Mouse (Mus musculus) layer of hippocampus, adult 9-11 months (tissue): Measurements from ENCODE around the gene Rps6kc1.
A peak's percentile ranks its signal among the peaks of the same experiment; 100 is the strongest.

Experiments used
- DNase-seq: peaks from one replicate; pipeline ENCODE4 v3.0.0; 2022

Gene Rps6kc1

GRCm38 (mm10) chr1:190832965-190833630 lies 78.5 kb downstream of the Rps6kc1 start:
- DNase-seq = no peak

GRCm38 (mm10) chr1:190831839-190832497 lies 79.6 kb downstream of the Rps6kc1 start:
- peak; percentile 54 for DNase-seq

- no peak for DNase-seq
Observed at GRCm38 (mm10) chr1:190826486-190827034, 85.0 kb downstream of the Rps6kc1 start.

GRCm38 (mm10) chr1:190823745-190824144 lies 87.8 kb downstream of the Rps6kc1 start:
- DNase-seq = no peak

DNA sequence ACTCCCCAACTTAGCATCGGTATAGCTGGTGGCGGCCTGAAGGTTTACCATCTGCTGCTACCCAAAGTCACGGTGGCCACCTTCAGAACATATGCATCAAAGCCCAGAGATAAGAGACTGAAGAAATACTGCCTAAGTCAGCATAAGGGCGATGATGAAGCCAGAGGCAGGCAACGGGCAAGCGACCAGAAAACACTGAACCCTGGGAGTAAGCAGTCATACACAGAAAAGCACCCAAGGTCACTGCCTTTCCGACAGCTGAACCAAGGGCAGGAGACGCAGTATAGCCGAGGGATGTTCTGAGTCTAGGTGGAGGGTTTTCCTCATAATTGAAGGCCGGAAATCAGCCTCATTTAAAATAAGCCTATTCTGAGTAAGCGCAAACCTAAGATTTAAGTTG lies 95.4 kb downstream of the Rps6kc1 start:
- no peak for DNase-seq

- DNase-seq = no peak
Observed at GRCm38 (mm10) chr1:190810408-190810807, 101.2 kb downstream of the Rps6kc1 start.

- no peak for DNase-seq
Observed at GRCm38 (mm10) chr1:190808766-190809221, 102.8 kb downstream of the Rps6kc1 start.

DNA sequence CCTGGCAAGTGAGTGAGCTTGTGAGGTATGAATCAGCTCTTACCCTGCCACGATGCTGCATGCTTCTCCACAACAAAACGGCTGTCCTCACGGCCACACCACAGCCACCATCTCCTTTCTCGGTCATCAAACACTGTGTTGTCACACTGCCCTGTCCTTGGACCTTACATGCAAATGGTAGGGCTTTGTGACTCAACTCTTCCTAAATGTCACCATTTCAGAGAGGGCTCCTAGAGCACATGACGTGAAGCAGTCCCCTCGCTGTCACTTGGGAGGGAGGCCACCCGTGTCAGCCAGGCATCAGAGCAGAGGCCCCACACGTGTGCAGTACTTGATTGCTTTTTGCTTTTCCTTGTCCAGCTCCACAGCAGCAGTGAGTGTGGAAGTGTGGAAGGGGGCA lies 104.8 kb downstream of the Rps6kc1 start:
- no peak for DNase-seq

- DNase-seq = no peak
Observed at GRCm38 (mm10) chr1:190798668-190799067, 112.9 kb downstream of the Rps6kc1 start.

DNA sequence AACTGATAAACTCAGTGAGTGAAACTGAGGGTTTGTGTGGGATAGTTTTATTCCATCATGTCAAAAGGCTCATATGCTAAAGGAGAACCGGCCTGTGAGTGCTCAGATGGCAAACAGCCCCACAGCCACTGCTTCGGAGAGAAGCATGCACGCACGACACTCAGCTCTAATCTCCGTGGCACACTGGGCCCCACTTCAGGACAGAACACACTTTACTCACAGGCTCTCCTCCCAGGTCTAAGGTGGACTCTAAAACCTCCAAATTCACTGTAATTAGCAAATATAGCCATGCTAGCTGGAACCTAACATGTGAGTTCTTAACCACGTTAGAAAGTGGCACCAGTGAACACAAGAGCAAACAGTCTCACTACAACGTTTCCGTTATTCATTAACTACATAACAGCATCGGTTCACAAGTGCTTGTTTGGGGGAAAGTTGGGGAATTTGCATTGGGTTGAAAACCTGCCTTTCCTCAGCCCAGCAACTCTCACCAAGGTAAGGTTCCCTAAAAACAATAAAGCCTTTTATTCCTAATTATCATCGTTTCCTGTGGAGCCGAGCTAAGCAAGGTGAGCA lies 114.0 kb downstream of the Rps6kc1 start:
- no peak for DNase-seq

GRCm38 (mm10) chr1:190796745-190797482 lies 114.7 kb downstream of the Rps6kc1 start:
- peak; percentile 57 for DNase-seq

DNA sequence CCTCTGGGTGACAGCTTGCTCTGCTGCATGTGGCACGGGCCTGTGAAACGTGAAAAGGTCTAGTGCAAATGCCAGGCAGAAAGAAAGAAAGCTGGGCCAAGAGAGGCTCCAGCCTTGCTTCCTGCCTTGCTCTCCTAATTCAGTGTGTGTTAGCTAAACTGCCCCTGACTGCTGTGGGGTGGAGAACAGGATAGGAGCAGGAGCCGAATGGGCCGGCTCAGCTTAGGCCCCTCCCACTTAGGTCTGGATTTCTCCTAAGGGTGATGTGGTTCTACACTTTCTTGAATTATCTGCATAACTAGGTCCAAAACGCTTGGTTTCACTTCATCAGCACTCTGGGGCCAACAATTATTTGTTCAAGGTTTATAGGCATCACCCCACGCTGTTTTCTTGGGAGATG lies 119.9 kb downstream of the Rps6kc1 start:
- DNase-seq = no peak

GRCm38 (mm10) chr1:190790720-190791119 lies 120.8 kb downstream of the Rps6kc1 start:
- peak; percentile 56 for DNase-seq

DNA sequence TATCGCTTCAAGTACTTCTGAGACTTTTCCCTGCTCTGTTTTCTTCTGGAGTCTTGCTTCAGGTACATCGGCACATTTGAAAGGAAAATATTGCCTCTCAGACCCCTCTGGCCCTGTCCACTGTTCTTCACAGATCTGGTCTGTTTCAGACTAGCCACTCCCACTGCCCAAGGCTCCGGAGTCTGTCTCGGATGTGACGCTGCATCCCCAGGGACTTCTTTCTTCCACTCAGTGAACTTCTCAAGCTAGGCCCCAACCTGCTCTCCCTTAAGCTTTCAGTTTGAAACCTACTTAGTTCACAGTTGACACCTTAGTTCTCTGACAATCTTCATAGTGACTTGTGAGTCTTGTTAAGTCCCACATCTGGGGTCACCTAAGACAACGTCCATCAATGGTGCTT lies 133.9 kb downstream of the Rps6kc1 start:
- no peak for DNase-seq

DNA sequence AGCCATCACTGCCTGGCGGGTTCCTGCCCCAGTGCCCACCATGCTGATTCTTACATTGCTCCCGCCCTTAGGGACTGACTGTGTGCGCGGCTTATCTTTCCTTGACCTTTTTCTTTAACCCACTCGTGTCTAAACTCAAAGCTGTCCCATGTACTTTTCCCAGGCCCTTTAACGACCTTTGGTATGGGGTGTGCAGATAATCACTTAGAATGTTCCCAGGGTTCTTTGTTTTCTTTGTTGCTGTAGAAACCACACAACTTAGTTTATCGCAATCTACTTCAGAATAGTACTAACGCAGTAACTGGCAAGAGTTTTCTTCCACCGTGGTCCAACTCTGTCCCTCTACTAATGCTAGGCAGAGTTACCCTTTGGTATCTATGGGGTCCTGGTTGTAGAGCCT lies 135.3 kb downstream of the Rps6kc1 start:
- no peak for DNase-seq

DNA sequence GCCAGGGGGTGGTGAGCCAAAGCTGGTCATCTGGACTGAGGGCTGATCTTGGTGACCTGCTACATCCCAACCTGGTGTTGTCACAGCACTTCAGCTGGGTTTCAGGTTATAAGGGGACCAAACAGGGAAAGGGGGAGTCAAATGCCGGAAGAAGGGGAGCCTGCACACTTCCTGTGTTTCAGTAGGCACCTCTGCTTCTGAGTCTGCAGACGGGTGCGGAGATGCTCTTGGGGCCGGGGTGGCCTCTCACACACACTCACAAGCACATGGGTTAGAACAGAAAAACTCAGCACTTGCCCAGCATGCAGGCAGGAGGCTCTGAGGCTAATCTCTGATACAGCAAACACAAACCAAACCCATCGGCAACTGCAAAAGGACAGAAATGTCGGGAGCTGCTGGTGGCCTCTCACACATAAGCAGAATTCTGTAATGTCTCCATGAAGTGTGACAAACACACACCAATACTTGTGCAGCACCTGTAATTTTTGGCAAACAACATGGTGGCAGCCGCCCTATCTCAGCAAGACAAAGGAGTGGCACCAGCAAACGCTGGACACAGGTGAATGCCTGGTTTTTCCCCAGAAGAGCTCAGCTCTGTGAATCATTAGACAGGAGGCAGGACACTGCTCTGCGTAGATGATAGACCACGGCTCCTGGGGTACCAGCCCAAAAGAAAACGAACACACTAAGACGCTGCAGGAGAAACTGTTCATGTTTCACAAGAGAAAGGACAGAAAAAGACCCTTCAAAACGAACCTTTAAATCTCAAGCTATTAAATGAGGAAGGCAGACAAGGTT lies 139.3 kb downstream of the Rps6kc1 start:
- DNase-seq = no peak

GRCm38 (mm10) chr1:190769748-190770147 lies 141.8 kb downstream of the Rps6kc1 start:
- DNase-seq = no peak

- no peak for DNase-seq
Observed at GRCm38 (mm10) chr1:190768307-190768706, 143.3 kb downstream of the Rps6kc1 start.

GRCm38 (mm10) chr1:190767621-190768020 lies 143.9 kb downstream of the Rps6kc1 start:
- no peak for DNase-seq

- DNase-seq = no peak
Observed at GRCm38 (mm10) chr1:190766800-190767199, 144.8 kb downstream of the Rps6kc1 start.

GRCm38 (mm10) chr1:190763756-190764155 lies 147.8 kb downstream of the Rps6kc1 start:
- DNase-seq = peak; percentile 73

GRCm38 (mm10) chr1:190761786-190762185 lies 149.8 kb downstream of the Rps6kc1 start:
- peak; percentile 22 for DNase-seq
